Comparison of ENCODE assay signal across 10 mouse cellular contexts in the genomic region with DNA sequence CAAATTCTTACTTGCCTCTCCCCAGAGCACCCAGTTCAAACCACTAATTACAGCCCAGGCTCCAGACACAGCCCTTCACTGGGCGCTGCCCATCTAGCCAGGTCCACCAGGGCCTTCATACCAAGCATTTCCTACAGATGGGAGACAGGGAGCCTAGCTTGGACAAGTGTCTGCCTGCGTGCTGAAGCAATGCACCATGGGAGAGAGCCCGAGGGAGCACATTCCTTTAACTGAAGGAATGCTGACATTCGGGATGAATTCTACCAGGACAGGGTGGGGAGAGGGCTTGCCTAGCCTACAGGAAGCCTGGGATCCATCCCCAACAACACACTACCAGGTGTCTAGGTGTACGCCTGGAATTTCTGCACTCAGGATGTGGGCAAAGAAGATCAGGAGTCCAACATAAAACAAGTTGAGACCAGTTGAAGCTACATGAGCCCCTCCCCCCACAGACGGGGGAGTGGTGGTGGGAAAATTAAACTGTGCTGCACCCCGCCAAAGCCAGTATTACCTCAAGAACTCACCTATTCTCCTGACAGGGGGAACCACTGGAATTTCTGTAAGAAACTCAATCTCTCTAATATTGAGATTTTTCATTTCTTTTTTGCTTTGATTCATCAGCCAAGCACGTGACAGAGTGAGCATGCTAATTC.
DNase-seq lines count a peak whose midpoint lies in the region; ATAC-seq and TF ChIP-seq lines count a peak whose summit lies in the region.
"Had no signal": no experiment of that assay in that cellular context is flagged by ENCODE, and none has a peak within 500 bp of the region (broad histone marks: within the 10 kb centered on the region; RNA-seq: fewer than 3 reads in every experiment).

No protein-coding gene starts in this region.

- H3K4me1 ChIP-seq in hindbrain, embryonic 13.5 days (replicated peaks): peaks cover 20% of the 10 kb centered on the region; the same call in 1 of the 2 replicates
- no peaks in the 10 kb centered on the region; the same call in 1 of the 2 replicates for H3K4me1 ChIP-seq in hindbrain, embryonic 16.5 days (ENCODE audit: control insufficient read depth, insufficient read depth, low read depth, low read length)
- H3K4me1 ChIP-seq in ES-E14 (ENCODE audit: control insufficient read depth in 2 of 2, insufficient read depth in 2 of 2, low read length in 2 of 2, poor library complexity in 1 of 2): peaks cover 13 to 40% of the 10 kb centered on the region in 2 experiments; a peak in 3 of 4 replicates
- peaks cover 15% of the 10 kb centered on the region; the same call in 1 of the 2 replicates for H3K4me1 ChIP-seq in embryonic facial prominence, embryonic 12.5 days
- H3K4me1 ChIP-seq in limb, embryonic 10.5 days: peaks cover 4% of the 10 kb centered on the region; the same call in 1 of the 2 replicates

- no peak overlapping the region for H3K9ac ChIP-seq in hindbrain, embryonic 13.5 days
- no peak overlapping the region for H3K9ac ChIP-seq in hindbrain, embryonic 16.5 days (ENCODE audit: low read depth, low read length)
- peak overlapping the region; percentile 12; the same call in 1 of the 2 replicates for H3K9ac ChIP-seq in ES-E14 (ENCODE audit: insufficient read depth, low read depth, low read length, poor library complexity, severe bottlenecking)
- H3K9ac ChIP-seq in embryonic facial prominence, embryonic 12.5 days: no peak overlapping the region
- H3K9ac ChIP-seq: neural tube, embryonic 15.5 days had no signal

- in situ Hi-C loops in ES-E14 (cut with MboI; ENCODE audit: low sequenced_read_pairs in 2 of 2, unreplicated experiment in 2 of 2): loop anchor here in 1 of 2 experiments (5.0 kb wide), 1 partner anchor 66 kb away; the partner anchor contains the start of gene Zmynd8

- 78% methylated on average over 8 of the region's 8 CpGs for WGBS in hindbrain, embryonic 13.5 days
- 78% methylated on average over 8 of the region's 8 CpGs for WGBS in hindbrain, embryonic 16.5 days
- 48% methylated on average over 8 of the region's 8 CpGs for WGBS in embryonic facial prominence, embryonic 12.5 days
- 81% methylated on average over 8 of the region's 8 CpGs for WGBS in limb, embryonic 10.5 days

- ATAC-seq in hindbrain, embryonic 13.5 days (ENCODE audit: low FRiP score): no peak
- ATAC-seq in hindbrain, embryonic 16.5 days: no peak
- peak; percentile 53; the same call in 1 of the 2 replicates for ATAC-seq in embryonic facial prominence, embryonic 12.5 days (ENCODE audit: insufficient number of reproducible peaks, insufficient read depth, low FRiP score, low TSS enrichment)

- H3K27me3 ChIP-seq in hindbrain, embryonic 13.5 days: no peaks in the 10 kb centered on the region
- H3K27me3 ChIP-seq in hindbrain, embryonic 16.5 days (replicated peaks; ENCODE audit: control insufficient read depth, insufficient read depth, low read length): no peaks in the 10 kb centered on the region
- no peaks in the 10 kb centered on the region for H3K27me3 ChIP-seq in embryonic facial prominence, embryonic 12.5 days
- H3K27me3 ChIP-seq in limb, embryonic 10.5 days (ENCODE audit: low read depth, poor library complexity, severe bottlenecking): no peaks in the 10 kb centered on the region
- H3K27me3 ChIP-seq: neural tube, embryonic 15.5 days had no signal

- no peak overlapping the region for H3K4me3 ChIP-seq in hindbrain, embryonic 13.5 days
- H3K4me3 ChIP-seq in hindbrain, embryonic 16.5 days (ENCODE audit: low read length): no peak overlapping the region
- no peak overlapping the region for H3K4me3 ChIP-seq in ES-E14 (ENCODE audit: insufficient read depth in 1 of 2, low read depth in 1 of 2, low read length in 2 of 2, poor library complexity in 1 of 2, severe bottlenecking in 1 of 2)
- no peak overlapping the region for H3K4me3 ChIP-seq in embryonic facial prominence, embryonic 12.5 days
- H3K4me3 ChIP-seq in limb, embryonic 10.5 days: no peak overlapping the region
- H3K4me3 ChIP-seq: neural tube, embryonic 15.5 days had no signal

- H3K4me2 ChIP-seq in hindbrain, embryonic 13.5 days: no peak overlapping the region
- H3K4me2 ChIP-seq in hindbrain, embryonic 16.5 days (ENCODE audit: low read length): no peak overlapping the region
- H3K4me2 ChIP-seq in embryonic facial prominence, embryonic 12.5 days (replicated peaks): no peak overlapping the region
- H3K4me2 ChIP-seq: neural tube, embryonic 15.5 days had no signal

- H3K27ac ChIP-seq in hindbrain, embryonic 13.5 days: peak overlapping the region; percentile 61
- H3K27ac ChIP-seq in hindbrain, embryonic 16.5 days (ENCODE audit: low read depth, low read length): no peak overlapping the region; the same call in 1 of the 2 replicates
- H3K27ac ChIP-seq in ES-E14 (ENCODE audit: insufficient read depth, low read depth, low read length, poor library complexity, severe bottlenecking): peak overlapping the region; percentile 80; the same call in 1 of the 2 replicates
- peak overlapping the region; percentile 73 for H3K27ac ChIP-seq in embryonic facial prominence, embryonic 12.5 days
- peak overlapping the region; percentile 11; the same call in 1 of the 2 replicates for H3K27ac ChIP-seq in limb, embryonic 10.5 days
- H3K27ac ChIP-seq: neural tube, embryonic 15.5 days had no signal

- H3K36me3 ChIP-seq in hindbrain, embryonic 13.5 days: peaks cover 90% of the 10 kb centered on the region
- H3K36me3 ChIP-seq in hindbrain, embryonic 16.5 days (ENCODE audit: control insufficient read depth, insufficient read depth, low read length): peaks cover 45% of the 10 kb centered on the region
- H3K36me3 ChIP-seq in ES-E14 (ENCODE audit: control insufficient read depth, insufficient read depth, low read length, poor library complexity, severe bottlenecking): peaks cover 65% of the 10 kb centered on the region
- H3K36me3 ChIP-seq in embryonic facial prominence, embryonic 12.5 days: peaks cover 78% of the 10 kb centered on the region
- peaks cover 98% of the 10 kb centered on the region for H3K36me3 ChIP-seq in limb, embryonic 10.5 days

- no peaks in the 10 kb centered on the region for H3K9me3 ChIP-seq in hindbrain, embryonic 13.5 days
- H3K9me3 ChIP-seq in hindbrain, embryonic 16.5 days (ENCODE audit: control insufficient read depth, low read length): no peaks in the 10 kb centered on the region
- no peaks in the 10 kb centered on the region for H3K9me3 ChIP-seq in ES-E14 (ENCODE audit: control insufficient read depth, insufficient read depth, low read depth, low read length)
- H3K9me3 ChIP-seq in embryonic facial prominence, embryonic 12.5 days: no peaks in the 10 kb centered on the region
- no peaks in the 10 kb centered on the region for H3K9me3 ChIP-seq in limb, embryonic 10.5 days (replicated peaks)
- H3K9me3 ChIP-seq: neural tube, embryonic 15.5 days had no signal

- peak; percentile 82 for DNase-seq in ES-E14 (ENCODE audit: low read depth, low spot score)
- no peak for DNase-seq in limb, embryonic 10.5 days (ENCODE audit: low spot score)
- no peak for DNase-seq in adrenal gland, adult 18-20 months (ENCODE audit: low spot score in 2 of 2)
- DNase-seq in urinary bladder, adult 18-20 months (ENCODE audit: low spot score in 2 of 2): no peak
- DNase-seq: gastrocnemius, postnatal 14 days; layer of hippocampus, adult 9-11 months had no signal

TF ChIP-seq in ES-E14, 5 proteins besides CTCF, POLR2A, EP300 and RAD21:
- TF ChIP-seq MAFK (IDR thresholded peaks at IDR 0.05; ENCODE audit: insufficient read depth, low read depth, low read length) (no peak), ZNF384 (IDR thresholded peaks at IDR 0.05; ENCODE audit: low read depth, low read length) (no peak), HCFC1 (IDR thresholded peaks at IDR 0.05; ENCODE audit: borderline replicate concordance, insufficient read depth, low read length) (0 out of 2 replicates have a peak, but pooled peaks have one; percentile 53), ZC3H11A (IDR thresholded peaks at IDR 0.05; ENCODE audit: borderline replicate concordance, low read depth, low read length) (no peak), CHD2 (IDR thresholded peaks at IDR 0.05; ENCODE audit: low read depth, low read length) (no peak)
